Mouse (Mus musculus): Measurements from ENCODE around the gene Rab7b.

Rab7b gene

GRCm38 (mm10) chr1:131688475-131688874 is at the start of gene Rab7b:
Rab7b (plus strand) TSS chr1:131688695.
- ChIA-PET CTCF (interaction anchor here in 3 of 4 experiments (0.6 to 1.6 kb wide), 4 partner anchors 13 to 604 kb away, joined by 3 to 6 read pairs (median 6); no protein-coding TSS in a partner anchor), POLR2A (no interaction called here)

- POLR2A ChIA-PET = no interaction called here
- CTCF ChIA-PET = no interaction called here
These were observed 48.4 kb upstream of the Rab7b start for GRCm38 (mm10) chr1:131640062-131640461.

- ChIA-PET POLR2A (interaction anchor here in 1 of 4 experiments (0.9 kb wide), 1 partner anchor 154 kb away, joined by 3 read pairs; no protein-coding TSS in a partner anchor), CTCF (no interaction called here)
These were observed 46.9 kb upstream of the Rab7b start for GRCm38 (mm10) chr1:131641565-131641964.

- CTCF ChIA-PET = no interaction called here
- POLR2A ChIA-PET = no interaction called here
These were observed 46.2 kb upstream of the Rab7b start for GRCm38 (mm10) chr1:131642251-131642650.

GRCm38 (mm10) chr1:131652670-131653443 is 35.6 kb upstream of the Rab7b start:
- ChIA-PET POLR2A (interaction anchor here in 2 of 4 experiments (0.7 to 1.4 kb wide), 2 partner anchors 81 to 125 kb away, joined by 3 to 4 read pairs; partner anchors contain the start of genes Fam72a (in 1 of the 2) and Srgap2 (in 1 of the 2)), CTCF (interaction anchor here in 3 of 4 experiments (0.5 to 0.6 kb wide), 4 partner anchors 109 to 1860 kb away, joined by 3 to 6 read pairs (median 4); partner anchors contain the start of gene Slc41a1 (in 1 of the 3))

GRCm38 (mm10) chr1:131655601-131656000 is 32.9 kb upstream of the Rab7b start:
- ChIA-PET POLR2A (no interaction called here), CTCF (interaction anchor here in 1 of 4 experiments (1.5 kb wide), 1 partner anchor 57 kb away, joined by 8 read pairs; no protein-coding TSS in a partner anchor)

GRCm38 (mm10) chr1:131657945-131658354 is 30.5 kb upstream of the Rab7b start:
- CTCF ChIA-PET = interaction anchor here (0.6 to 1.5 kb wide), 15 partner anchors 8 to 1984 kb away, joined by 3 to 10 read pairs (median 3); partner anchors contain the start of gene Rassf5 (in 1 of the 4)

GRCm38 (mm10) chr1:131659512-131660085 is 28.9 kb upstream of the Rab7b start:
- ChIA-PET POLR2A (no interaction called here), CTCF (interaction anchor here in 1 of 4 experiments (0.6 kb wide), 1 partner anchor 399 kb away, joined by 3 read pairs; no protein-coding TSS in a partner anchor)

More at GRCm38 (mm10) chr1:131657945-131658354, 30.5 kb upstream of the Rab7b start:
- POLR2A ChIA-PET = interaction anchor here in 2 of 4 experiments (0.7 to 1.8 kb wide), 2 partner anchors 35 to 130 kb away, joined by 4 to 6 read pairs; partner anchors contain the start of genes Fam72a (in 1 of the 2) and Srgap2 (in 1 of the 2)

GRCm38 (mm10) chr1:131660266-131660665 is 28.2 kb upstream of the Rab7b start:
- ChIA-PET CTCF (no interaction called here), POLR2A (no interaction called here)

GRCm38 (mm10) chr1:131660716-131661472 is 27.6 kb upstream of the Rab7b start:
- CTCF ChIA-PET = interaction anchor here in 1 of 4 experiments (0.6 kb wide), 1 partner anchor 47 kb away, joined by 3 read pairs; no protein-coding TSS in a partner anchor
- POLR2A ChIA-PET = no interaction called here

GRCm38 (mm10) chr1:131661749-131662148 is 26.7 kb upstream of the Rab7b start:
- ChIA-PET POLR2A (no interaction called here), CTCF (no interaction called here)

GRCm38 (mm10) chr1:131663286-131663995 is 25.1 kb upstream of the Rab7b start:
- ChIA-PET POLR2A (no interaction called here), CTCF (interaction anchor here in 1 of 4 experiments (0.5 kb wide), 1 partner anchor 34 kb away, joined by 3 read pairs; no protein-coding TSS in a partner anchor)

GRCm38 (mm10) chr1:131664136-131664535 is 24.4 kb upstream of the Rab7b start:
- ChIA-PET POLR2A (no interaction called here), CTCF (no interaction called here)

- POLR2A ChIA-PET = interaction anchor here in 2 of 4 experiments (0.5 to 1.4 kb wide), 2 partner anchors 138 to 550 kb away, joined by 4 read pairs; partner anchors contain the start of genes Fam72a (in 1 of the 2) and Srgap2 (in 1 of the 2)
These were observed 22.6 kb upstream of the Rab7b start for GRCm38 (mm10) chr1:131665886-131666285.

GRCm38 (mm10) chr1:131671113-131671512 is 17.4 kb upstream of the Rab7b start:
- ChIA-PET CTCF (interaction anchor here in 1 of 4 experiments (0.6 kb wide), 1 partner anchor 292 kb away, joined by 15 read pairs; no protein-coding TSS in a partner anchor), POLR2A (no interaction called here)

More at GRCm38 (mm10) chr1:131665886-131666285, 22.6 kb upstream of the Rab7b start:
- CTCF ChIA-PET = interaction anchor here in 2 of 4 experiments (0.6 to 1.2 kb wide), 3 partner anchors 8 to 217 kb away, joined by 3 to 8 read pairs (median 3); partner anchors contain the start of gene Avpr1b (in 1 of the 2)

- CTCF ChIA-PET = no interaction called here
These were observed 16.1 kb upstream of the Rab7b start for GRCm38 (mm10) chr1:131672361-131672760.

GRCm38 (mm10) chr1:131679644-131680043 is 8.9 kb upstream of the Rab7b start:
- ChIA-PET CTCF (no interaction called here), POLR2A (no interaction called here)

More at GRCm38 (mm10) chr1:131672361-131672760, 16.1 kb upstream of the Rab7b start:
- POLR2A ChIA-PET = no interaction called here

- CTCF ChIA-PET = interaction anchor here in 1 of 4 experiments (1.6 kb wide), 1 partner anchor 14 kb away, joined by 5 read pairs; no protein-coding TSS in a partner anchor
- POLR2A ChIA-PET = no interaction called here
These were observed 756 bp upstream of the Rab7b start for GRCm38 (mm10) chr1:131687739-131688138.

All from embryonic stem cell, embryonic (primary cell).